Mouse (Mus musculus) CH12.LX (cell line): ENCODE data around the gene Rrp12. TPM values are rescaled to one million over a fixed set of nuclear protein-coding genes. Genes with fewer than 3 reads are reported as not detected.

ENCODE experiments used
- DNase-seq: peaks from one replicate; pipeline ENCODE4 v3.0.0-alpha.2; 2013; ENCODE audit errors: extremely low read depth
- H3K27ac ChIP-seq: 2 replicates; pipeline ENCODE4 v1.5.1; 2012; ENCODE audit warnings: low read depth, mild to moderate bottlenecking, control low read depth, moderate library complexity; ENCODE audit not compliant: insufficient read depth
- H3K27me3 ChIP-seq: replicated peaks from 2 replicates; pipeline ENCODE3; 2012; ENCODE audit warnings: inconsistent platforms
- H3K36me3 ChIP-seq, 2 experiments: replicated peaks in 1 of 2; 2 replicates each; pipeline versions ENCODE3 to v1.6.1; 2012; ENCODE audit warnings: inconsistent platforms in 1 of 2, low read length in 1 of 2, mild to moderate bottlenecking in 1 of 2, mixed read lengths in 1 of 2, moderate library complexity in 1 of 2; ENCODE audit not compliant: control insufficient read depth in 1 of 2, insufficient read depth in 1 of 2
- H3K4me1 ChIP-seq, 2 experiments: 2 replicates each; pipeline ENCODE4 v1.6.1; 2012; ENCODE audit warnings: inconsistent platforms in 1 of 2, moderate library complexity in 1 of 2; ENCODE audit not compliant: insufficient read depth in 2 of 2, control insufficient read depth in 1 of 2
- H3K4me2 ChIP-seq: 2 replicates; pipeline ENCODE4 v1.6.1; 2012; ENCODE audit warnings: low read depth, mild to moderate bottlenecking, control low read depth; ENCODE audit not compliant: poor library complexity, insufficient read depth, severe bottlenecking
- H3K4me3 ChIP-seq, 3 experiments: fragments of 150-350 bp in 1 of 3; sonication (generic) in 1 of 3; replicated peaks in 1 of 3; 2 replicates each; pipeline versions ENCODE3 to v1.5.1; 2011 to 2012; ENCODE audit warnings: low read depth in 2 of 3, low read length in 2 of 3, mild to moderate bottlenecking in 2 of 3, moderate library complexity in 2 of 3, control low read depth in 1 of 3, improper control_type of control experiment in 1 of 3, inconsistent platforms in 1 of 3, mixed read lengths in 1 of 3; ENCODE audit not compliant: poor library complexity in 1 of 3
- H3K79me2 ChIP-seq: replicated peaks from 2 replicates; pipeline ENCODE4 v1.6.1; 2012; ENCODE audit warnings: mild to moderate bottlenecking, moderate library complexity; ENCODE audit not compliant: control insufficient read depth, poor library complexity, insufficient read depth, severe bottlenecking; ENCODE audit errors: extremely low read depth
- H3K9ac ChIP-seq: 2 replicates; pipeline ENCODE4 v1.6.1; 2012; ENCODE audit warnings: low read depth, mild to moderate bottlenecking, control low read depth, moderate library complexity; ENCODE audit not compliant: insufficient read depth
- H3K9me3 ChIP-seq: replicated peaks from 2 replicates; pipeline ENCODE3; 2012; ENCODE audit warnings: low read length, inconsistent platforms, mixed read lengths
- BHLHE40 ChIP-seq: IDR thresholded peaks from 2 replicates; pipeline ENCODE4 v1.6.1; 2011; ENCODE audit warnings: mild to moderate bottlenecking, low read depth, low read length, improper control_type of control experiment
- CHD2 ChIP-seq: IDR thresholded peaks from 2 replicates; pipeline ENCODE4 v1.6.1; 2011; ENCODE audit warnings: low read length, improper control_type of control experiment
- CTCF ChIP-seq, 2 experiments: IDR thresholded peaks in 1 of 2; conservative IDR thresholded peaks in 1 of 2; 2 replicates each; pipeline ENCODE4 v1.5.1; 2011 to 2012; ENCODE audit warnings: low read depth in 2 of 2, low read length in 2 of 2, improper control_type of control experiment in 1 of 2, inconsistent platforms in 1 of 2, mild to moderate bottlenecking in 1 of 2, moderate library complexity in 1 of 2
- E2F4 ChIP-seq: IDR thresholded peaks from 2 replicates; pipeline ENCODE4 v1.6.1; 2011; ENCODE audit warnings: low read depth, low read length, improper control_type of control experiment; ENCODE audit not compliant: insufficient replicate concordance
- ETS1 ChIP-seq: conservative IDR thresholded peaks from 2 replicates; pipeline ENCODE4 v1.6.1; 2012; ENCODE audit warnings: low read depth, mild to moderate bottlenecking, inconsistent platforms, low read length, improper control_type of control experiment, moderate library complexity
- GABPA ChIP-seq: IDR thresholded peaks from 2 replicates; pipeline ENCODE4 v1.6.1; 2012; ENCODE audit warnings: low read depth, low read length, improper control_type of control experiment, inconsistent platforms; ENCODE audit not compliant: insufficient replicate concordance
- JUN ChIP-seq: IDR thresholded peaks from 2 replicates; pipeline ENCODE4 v1.6.1; 2011; ENCODE audit warnings: low read depth, mild to moderate bottlenecking, low read length, improper control_type of control experiment, moderate library complexity; ENCODE audit not compliant: insufficient read depth
- JUND ChIP-seq: conservative IDR thresholded peaks from 2 replicates; pipeline ENCODE4 v1.6.1; 2011; ENCODE audit warnings: low read depth, low read length, improper control_type of control experiment
- MAFK ChIP-seq: IDR thresholded peaks from 2 replicates; pipeline ENCODE4 v1.6.1; 2011; ENCODE audit warnings: low read length, improper control_type of control experiment; ENCODE audit not compliant: insufficient replicate concordance
- MAZ ChIP-seq: IDR thresholded peaks from 2 replicates; pipeline ENCODE4 v1.6.1; 2012; ENCODE audit warnings: low read depth, mild to moderate bottlenecking, inconsistent platforms, low read length, improper control_type of control experiment, moderate library complexity
- MEF2A ChIP-seq: IDR thresholded peaks from 2 replicates; pipeline ENCODE4 v1.6.1; 2014; ENCODE audit warnings: low read depth, mild to moderate bottlenecking, inconsistent platforms, low read length, improper control_type of control experiment, borderline replicate concordance
- NELFE ChIP-seq: IDR thresholded peaks from 2 replicates; pipeline ENCODE4 v1.6.1; 2011; ENCODE audit warnings: low read depth, low read length, improper control_type of control experiment
- PAX5 ChIP-seq: IDR thresholded peaks from 2 replicates; pipeline ENCODE4 v1.6.1; 2012; ENCODE audit warnings: low read length, inconsistent platforms, mixed read lengths
- POLR2A ChIP-seq: IDR thresholded peaks from 2 replicates; pipeline ENCODE4 v1.6.1; 2011; ENCODE audit warnings: low read depth, mild to moderate bottlenecking, improper control_type of control experiment, low read length
- RAD21 ChIP-seq: IDR thresholded peaks from 2 replicates; pipeline ENCODE4 v1.6.1; 2011; ENCODE audit warnings: low read depth, mild to moderate bottlenecking, low read length, improper control_type of control experiment, moderate library complexity
- RCOR1 ChIP-seq: conservative IDR thresholded peaks from 2 replicates; pipeline ENCODE4 v1.6.1; 2012; ENCODE audit warnings: low read depth, mild to moderate bottlenecking, inconsistent platforms, low read length, improper control_type of control experiment
- SIN3A ChIP-seq: IDR thresholded peaks from 2 replicates; pipeline ENCODE4 v1.6.1; 2012; ENCODE audit warnings: low read length, improper control_type of control experiment, inconsistent platforms
- TBP ChIP-seq: conservative IDR thresholded peaks from 2 replicates; pipeline ENCODE4 v1.6.1; 2011; ENCODE audit warnings: low read depth, low read length, improper control_type of control experiment
- USF1 ChIP-seq: IDR thresholded peaks from 2 replicates; pipeline ENCODE4 v1.6.1; 2014; ENCODE audit warnings: low read depth, mild to moderate bottlenecking, inconsistent platforms, low read length, improper control_type of control experiment
- USF2 ChIP-seq: conservative IDR thresholded peaks from 2 replicates; pipeline ENCODE4 v1.6.1; 2011; ENCODE audit warnings: low read depth, low read length, improper control_type of control experiment
- ZKSCAN1 ChIP-seq: IDR thresholded peaks from 2 replicates; pipeline ENCODE4 v1.6.1; 2012; ENCODE audit warnings: low read depth, inconsistent platforms, low read length, improper control_type of control experiment, borderline replicate concordance
- ZNF384 ChIP-seq: IDR thresholded peaks from 2 replicates; pipeline ENCODE4 v1.6.1; 2012; ENCODE audit warnings: low read depth, low read length, improper control_type of control experiment, inconsistent platforms
- dilution Hi-C: fragments of 300-500 bp; cut with MboI; formaldehyde crosslinking; loops from 2 replicates; pipeline ENCODE4 v1.14.3; 2020; ENCODE audit warnings: low sequenced_read_pairs; ENCODE audit not compliant: extremely low pct_unique_long_range_greater_than_20kb, extremely low pct_ligation_motif_present
- in situ Hi-C: fragments of 300-500 bp; cut with MboI; formaldehyde crosslinking; loops from 3 replicates; pipeline ENCODE4 v1.14.3; 2019; ENCODE audit warnings: low sequenced_read_pairs, low pct_ligation_motif_present, low pct_unique_long_range_greater_than_20kb, mixed read lengths
- polyA plus RNA-seq: library from polyadenylated mRNA; unstranded; fragments of >175 nt; gene quantifications from 2 replicates; pipeline ENCODE4 v1.2.1, GENCODE M21; 2012; ENCODE audit warnings: low read depth; ENCODE audit not compliant: insufficient read length
- total RNA-seq, 2 experiments: library from RNA; depleted of rRNA; stranded (reverse); fragments of 300-350 nt in 1 of 2; fragments of >200 nt in 1 of 2; gene quantifications; 2 replicates each; pipeline ENCODE4 v1.2.3; 2012 to 2014

Gene Rrp12
- total and polyA plus RNA-seq, 3 experiments: 20.1 to 64.3 (median 42.5) TPM

DNA sequence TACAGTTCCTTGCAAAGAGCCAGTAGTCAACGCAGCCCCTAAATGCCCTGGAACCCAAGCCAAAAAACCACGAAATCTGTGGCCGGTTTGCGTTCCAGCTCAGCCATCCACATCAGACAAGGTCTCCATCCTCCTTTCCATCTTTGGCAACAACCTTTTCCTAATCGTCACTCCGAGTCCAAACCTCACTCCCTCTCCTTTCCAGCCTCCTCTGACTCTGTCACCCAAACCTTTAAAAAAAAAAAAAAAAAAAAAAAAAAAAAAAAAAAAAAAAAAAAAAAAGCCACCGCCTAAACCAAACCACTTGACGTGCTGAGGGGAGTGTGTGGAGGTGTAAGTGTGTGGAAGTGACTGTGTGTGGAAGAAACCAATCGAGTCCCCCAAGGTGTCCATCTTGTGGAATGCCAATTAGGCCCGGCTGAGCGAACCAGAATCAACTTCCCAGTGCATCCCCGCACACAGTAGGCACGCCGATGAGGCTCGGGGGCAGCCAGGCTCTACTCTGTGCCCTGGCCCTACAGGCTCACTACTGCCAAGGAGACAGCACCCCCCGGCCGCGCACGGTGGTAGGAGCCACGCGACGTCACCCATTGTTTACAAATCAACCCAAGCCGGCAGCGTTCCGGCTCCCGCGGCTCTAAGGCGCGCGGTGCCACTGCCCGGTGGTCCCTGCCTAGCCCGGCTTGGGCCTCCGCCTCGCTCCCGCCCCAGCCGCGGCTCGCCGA is 66.4 kb downstream of the Rrp12 start, which contains the start of gene Frat1 (continued):
- no peak for TF ChIP-seq E2F4
- no peak for TF ChIP-seq USF2

DNA sequence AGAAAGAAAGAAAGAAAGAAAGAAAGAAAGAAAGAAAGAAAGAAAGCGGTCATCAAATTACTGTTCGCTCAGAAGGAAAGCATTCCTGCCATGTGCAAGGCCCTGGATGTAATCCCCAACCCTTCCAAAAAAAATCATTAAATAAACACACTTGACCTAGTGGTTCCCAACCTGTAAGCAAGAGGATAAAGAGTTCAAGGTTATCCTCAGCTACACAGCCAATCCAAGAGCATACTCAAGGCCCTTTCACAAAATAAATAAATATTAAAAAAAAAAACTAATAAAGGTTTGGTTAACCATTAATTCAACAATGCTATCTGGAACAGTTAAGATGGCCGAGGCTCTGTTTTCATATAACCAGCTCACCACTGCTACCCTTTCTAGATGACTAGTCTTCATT is 67.0 kb downstream of the Rrp12 start:
- peak overlapping the region; percentile 73 for H3K4me2 ChIP-seq
- DNase-seq: no peak
- H3K27ac ChIP-seq: peak overlapping the region; percentile 62; the same call in 1 of the 2 replicates
- H3K4me1 ChIP-seq: peaks cover 3 to 14% of the 10 kb centered on the region in 2 experiments; a peak in 2 of 4 replicates
- H3K79me2 ChIP-seq: no peaks in the 10 kb centered on the region
- dilution Hi-C loops (no loop called here), in situ Hi-C loops (no loop called here)
- H3K9ac ChIP-seq: peak overlapping the region; percentile 39; the same call in 1 of the 2 replicates
- H3K27me3 ChIP-seq: peaks cover 37% of the 10 kb centered on the region
- H3K36me3 ChIP-seq: no peaks in the 10 kb centered on the region
- peak overlapping the region; percentile 13 to 59 (median 51) for H3K4me3 ChIP-seq
- peaks cover 8% of the 10 kb centered on the region for H3K9me3 ChIP-seq
- TF ChIP-seq RAD21: no peak
- TF ChIP-seq NELFE: no peak
- TF ChIP-seq PAX5: no peak
- no peak for TF ChIP-seq ETS1
- no peak for TF ChIP-seq MEF2A
- no peak for TF ChIP-seq SIN3A
- TF ChIP-seq GABPA: no peak
- no peak for TF ChIP-seq CTCF (conservative IDR thresholded peaks at IDR 0.05 in 1 of 2, IDR thresholded peaks at IDR 0.05 in 1 of 2; ENCODE audit: low read depth in 2 of 2, low read length in 2 of 2)
- TF ChIP-seq RCOR1: no peak
- TF ChIP-seq MAZ: no peak

GRCm38 (mm10) chr19:41826529-41826928 is 69.4 kb downstream of the Rrp12 start:
- Histone ChIP-seq H3K36me3 (no peaks in the 10 kb centered on the region), H3K4me3 (no peak overlapping the region), H3K27ac (no peak overlapping the region), H3K4me2 (no peak overlapping the region), H3K4me1 (peaks cover 0 to 14% of the 10 kb centered on the region in 2 experiments; a peak in 2 of 4 replicates), H3K79me2 (no peaks in the 10 kb centered on the region), H3K27me3 (peaks cover 16% of the 10 kb centered on the region), H3K9me3 (peaks cover 8% of the 10 kb centered on the region), H3K9ac (no peak overlapping the region)
- no peak for DNase-seq
- dilution Hi-C loops (no loop called here), in situ Hi-C loops (no loop called here)
- TF ChIP-seq USF1 (no peak), JUND (no peak), SIN3A (no peak), MAFK (no peak), MAZ (no peak), JUN (no peak), GABPA (no peak), TBP (no peak), BHLHE40 (no peak), POLR2A (no peak), CHD2 (no peak), ZNF384 (no peak), USF2 (no peak), ZKSCAN1 (no peak)
